Mouse (Mus musculus): ENCODE measurements around the gene Prpf31.

The Prpf31 gene

DNA sequence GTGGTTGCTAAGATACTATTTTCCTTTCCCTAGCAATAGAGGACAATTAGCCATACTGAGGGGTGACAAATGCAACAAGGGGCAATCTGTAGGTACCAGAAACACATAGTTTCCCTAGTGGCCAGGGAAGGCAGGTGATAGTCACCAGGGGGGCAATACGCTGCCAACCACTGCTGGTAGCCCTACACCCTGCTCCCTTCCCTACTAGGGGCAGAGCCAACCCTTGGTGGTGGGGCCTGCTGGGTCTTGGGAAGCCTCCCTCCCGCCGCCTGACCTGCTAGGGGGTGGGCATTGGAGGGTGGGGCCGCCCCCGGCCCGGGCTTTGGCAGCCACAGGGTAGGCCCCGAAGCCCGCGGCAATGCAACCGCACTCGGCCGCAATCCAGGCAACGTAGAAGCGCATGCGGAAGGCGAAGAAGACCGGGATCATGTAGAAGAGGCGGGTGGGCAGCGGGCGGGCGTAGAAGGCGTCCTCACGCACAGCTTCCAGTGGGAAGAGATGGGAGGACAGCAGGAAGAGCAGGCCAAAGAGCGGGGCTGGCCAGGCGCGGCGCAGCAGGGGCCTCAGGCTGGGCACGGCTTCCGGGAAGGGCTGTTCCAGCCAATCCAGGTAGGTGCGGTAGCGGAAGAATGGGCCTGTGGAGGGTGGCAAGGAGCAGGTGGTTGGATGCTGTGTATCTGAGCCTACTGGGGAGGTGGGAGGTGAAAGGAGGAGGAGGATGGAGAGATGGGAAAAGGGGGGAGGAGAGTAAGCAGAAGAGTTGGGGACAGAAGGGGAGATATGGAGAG lies 55.8 kb downstream of the Prpf31 start:
- DNase-seq (ENCODE audit: low spot score) = no peak

DNA sequence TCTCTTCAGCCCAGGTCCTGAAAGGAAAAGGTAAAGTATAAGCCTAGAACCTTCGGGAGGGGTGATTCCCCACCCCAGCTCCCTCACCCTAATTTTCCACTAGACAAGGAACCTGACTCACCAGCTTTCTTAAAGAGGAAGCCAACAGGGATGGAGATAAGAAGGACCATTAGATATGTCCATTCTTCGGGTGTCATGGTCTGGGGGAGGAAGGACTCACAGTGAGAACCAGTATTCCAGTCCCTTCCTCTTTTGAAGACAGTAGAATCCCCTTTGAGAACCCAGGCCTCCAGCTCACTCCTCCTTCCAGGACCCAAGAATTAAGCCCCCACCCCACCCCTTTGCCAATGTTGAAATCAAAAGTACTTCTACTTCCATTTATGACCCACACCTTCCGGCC lies 62.1 kb downstream of the Prpf31 start:
- DNase-seq (ENCODE audit: low spot score) = no peak
